Mouse (Mus musculus) gonadal fat pad, adult 2 months (tissue): ENCODE data around the gene Zfp446. TPM values are rescaled to one million over a fixed set of nuclear protein-coding genes. Genes with fewer than 3 reads are reported as not detected.

ENCODE experiments used
- DNase-seq: peaks from one replicate; pipeline ENCODE4 v3.0.0-alpha.2; 2012; ENCODE audit warnings: low read depth
- polyA plus RNA-seq: library from polyadenylated mRNA; depleted of rRNA; stranded (reverse); fragments of >200 nt; gene quantifications from 2 replicates; pipeline ENCODE4 v1.2.3, GENCODE M21; 2012; rRNA removed

The Zfp446 gene
- polyA plus RNA-seq, 1 experiment, result 7.0 TPM

GRCm38 (mm10) chr7:13023928-13024731 lies 46.5 kb downstream of the Zfp446 start:
- DNase-seq, result no peak

- DNase-seq, result no peak
These were observed 47.2 kb downstream of the Zfp446 start for GRCm38 (mm10) chr7:13024805-13025204.

DNA sequence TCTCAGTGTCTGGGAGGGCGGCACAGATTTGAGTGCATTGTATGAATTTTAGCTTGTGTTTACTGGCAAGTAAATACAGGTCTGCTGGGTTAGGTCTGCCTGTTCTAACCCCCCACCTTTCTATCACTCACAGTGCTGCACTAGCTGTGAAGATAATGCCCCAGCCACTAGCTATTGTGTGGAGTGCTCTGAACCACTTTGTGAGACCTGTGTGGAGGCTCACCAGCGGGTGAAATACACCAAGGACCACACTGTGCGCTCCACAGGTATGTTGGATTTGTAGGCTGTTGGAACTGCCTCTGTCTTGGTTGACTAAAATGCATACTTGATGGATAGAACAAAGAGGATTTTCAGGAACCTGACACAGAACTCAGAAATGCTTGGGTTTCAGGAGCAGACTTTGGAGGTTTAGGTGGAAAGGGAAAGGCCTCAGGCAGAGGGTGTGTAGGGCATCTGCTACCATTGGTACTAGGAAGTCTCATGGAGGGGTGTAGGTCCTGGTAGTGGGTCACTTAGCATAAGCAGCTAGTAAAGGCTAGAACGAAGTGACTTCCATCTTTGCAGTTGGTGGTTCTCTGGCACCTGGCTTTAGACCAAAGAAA lies 48.0 kb downstream of the Zfp446 start:
- no peak for DNase-seq

DNA sequence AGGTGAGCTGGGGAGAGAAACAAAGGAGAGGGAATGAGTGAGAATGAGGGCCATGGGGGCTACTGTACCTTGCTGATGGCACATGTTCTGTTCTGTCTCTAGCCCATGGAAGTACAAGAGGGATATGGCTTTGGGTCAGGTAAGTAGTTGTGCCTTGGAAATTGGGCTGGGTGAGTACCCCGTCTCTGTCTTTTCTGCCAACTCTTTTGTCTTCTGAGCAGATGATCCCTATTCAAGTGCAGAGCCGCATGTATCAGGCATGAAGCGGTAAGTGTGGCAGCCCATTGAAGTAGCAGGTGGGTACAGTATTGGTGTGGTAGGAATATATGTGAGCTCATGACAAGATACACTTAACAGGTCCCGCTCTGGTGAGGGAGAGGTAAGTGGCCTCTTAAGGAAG lies 51.3 kb downstream of the Zfp446 start:
- no peak for DNase-seq

- no peak for DNase-seq
These were observed 53.4 kb downstream of the Zfp446 start for GRCm38 (mm10) chr7:13031069-13031468.

DNA sequence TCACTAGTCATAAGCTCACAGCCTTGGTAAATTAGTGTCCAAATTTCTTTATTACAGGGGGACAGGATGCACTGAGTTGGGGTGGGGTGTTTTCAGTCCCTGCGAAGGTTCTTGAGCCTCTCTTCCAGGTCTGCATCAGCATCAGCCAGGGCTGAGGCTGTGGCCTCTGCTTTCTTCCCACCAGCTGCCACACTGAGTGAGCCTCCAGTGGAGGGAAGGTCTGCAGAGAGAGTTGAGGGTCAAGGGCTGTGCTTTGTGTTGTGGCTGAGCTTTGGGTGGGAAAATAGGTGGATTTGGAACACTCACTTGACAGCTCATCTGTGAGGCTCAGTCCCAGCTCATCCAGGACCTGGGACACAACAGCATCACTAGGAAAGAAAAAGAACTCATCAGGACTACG lies 54.3 kb downstream of the Zfp446 start:
- no peak for DNase-seq

- no peak for DNase-seq
These were observed 54.9 kb downstream of the Zfp446 start for GRCm38 (mm10) chr7:13032541-13032940.

DNA sequence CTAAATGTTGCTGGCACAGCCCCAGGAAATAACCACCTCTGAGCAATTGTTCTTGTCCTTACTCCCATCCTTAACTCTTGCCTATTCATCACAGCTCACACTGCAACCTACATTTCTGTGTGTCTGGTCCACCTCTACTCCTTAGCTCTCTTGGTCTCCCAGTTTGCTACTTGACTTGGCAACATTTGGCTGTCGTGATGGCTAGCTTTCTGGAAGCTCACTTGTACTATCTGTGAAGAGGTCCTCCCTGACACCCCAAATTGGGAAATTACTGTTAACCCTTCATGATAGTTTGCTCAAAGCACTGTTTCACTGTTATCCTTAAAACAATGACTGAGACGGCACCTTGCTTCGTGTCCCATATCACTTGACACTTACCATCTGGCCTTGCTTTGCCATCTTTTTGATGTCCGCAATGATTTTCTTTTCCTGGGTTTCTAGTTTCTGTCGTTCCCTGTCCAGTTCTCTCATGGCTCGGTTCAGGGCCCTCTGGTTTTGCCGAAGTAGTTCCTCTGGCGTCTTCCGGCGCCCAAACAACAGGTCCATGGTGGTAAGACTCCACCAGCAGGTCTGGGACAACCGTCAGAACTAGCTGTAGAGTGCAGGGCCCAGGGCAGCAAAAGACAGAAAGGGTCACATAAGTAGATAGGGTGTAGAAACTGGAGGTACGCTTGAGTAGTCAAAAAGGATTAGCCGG lies 56.0 kb downstream of the Zfp446 start:
- no peak for DNase-seq

GRCm38 (mm10) chr7:13034148-13034977 lies 56.7 kb downstream of the Zfp446 start, which contains the start of gene Chmp2a:
Gene Chmp2a (minus strand): TSS chr7:13034807.
- no peak for DNase-seq

Other genes starting within 250 kb of the Zfp446 start
- gene Vmn2r56, start 242.8 kb upstream of the Zfp446 start, polyA plus RNA-seq, result not detected in 2 replicates
- gene Zscan18, start 174.2 kb upstream of the Zfp446 start, polyA plus RNA-seq, result 3.1 and 5.1 TPM in 2 replicates
- 2.2 and 2.8 TPM in 2 replicates for gene Zfp329, start 159.0 kb upstream of the Zfp446 start, polyA plus RNA-seq
- 15.5 and 16.2 TPM in 2 replicates for gene Zfp110, start 143.1 kb upstream of the Zfp446 start, polyA plus RNA-seq
- gene Zfp128, start 96.7 kb upstream of the Zfp446 start, polyA plus RNA-seq, result 1.4 and 1.5 TPM in 2 replicates
- gene Zscan22, start 80.0 kb upstream of the Zfp446 start, polyA plus RNA-seq, result 11.1 and 13.1 TPM in 2 replicates
- 2,418 and 2,737 TPM in 2 replicates for gene Rps5, start 55.6 kb upstream of the Zfp446 start, polyA plus RNA-seq
- 1.7 and 3.1 TPM in 2 replicates for gene Rnf225, start 50.4 kb upstream of the Zfp446 start, polyA plus RNA-seq
- 10.3 and 10.5 TPM in 2 replicates for gene Zfp324, start 12.0 kb upstream of the Zfp446 start, polyA plus RNA-seq
- 0.19 and 0.51 TPM in 2 replicates for gene Slc27a5, start 20.3 kb downstream of the Zfp446 start, polyA plus RNA-seq
- 214 and 282 TPM in 2 replicates for gene Trim28, start 21.3 kb downstream of the Zfp446 start, polyA plus RNA-seq
- gene Zbtb45, start 32.2 kb downstream of the Zfp446 start, polyA plus RNA-seq, result 12.7 and 17.3 TPM in 2 replicates
- gene Chmp2a, start 57.0 kb downstream of the Zfp446 start, polyA plus RNA-seq, result 116 and 142 TPM in 2 replicates
- gene Ube2m, start 60.4 kb downstream of the Zfp446 start, polyA plus RNA-seq, result 187 and 192 TPM in 2 replicates
- 3.6 and 3.7 TPM in 2 replicates for gene Mzf1, start 76.9 kb downstream of the Zfp446 start, polyA plus RNA-seq
- not detected in 2 replicates for gene Vmn1r85, start 117.3 kb downstream of the Zfp446 start, polyA plus RNA-seq
- not detected in 2 replicates for gene Vmn1r86, start 142.1 kb downstream of the Zfp446 start, polyA plus RNA-seq
- gene Vmn1r87, start 162.3 kb downstream of the Zfp446 start, polyA plus RNA-seq, result not detected in 2 replicates
- not detected in 2 replicates for gene Vmn1r88, start 181.7 kb downstream of the Zfp446 start, polyA plus RNA-seq
- not detected in 2 replicates for gene Vmn1r89, start 235.2 kb downstream of the Zfp446 start, polyA plus RNA-seq